Mouse (Mus musculus) limb, embryonic 11.5 days (tissue): ENCODE measurements around the gene Bnipl. TPM values are rescaled to one million over a fixed set of nuclear protein-coding genes. Genes with fewer than 3 reads are reported as not detected.

Experiments
- ATAC-seq: fragments of 200-750 bp; cut with Nextera tagmentation; 2 replicates; pipeline ENCODE4 v1.8.0; 2017; ENCODE audit warnings: low read depth; ENCODE audit not compliant: insufficient number of reproducible peaks, low FRiP score, low TSS enrichment
- DNase-seq: peaks from one replicate; pipeline ENCODE4 v3.0.0-alpha.2; 2015; ENCODE audit warnings: low spot score
- H3K27ac ChIP-seq: fragments of 300-500 bp; sonication (generic); replicated peaks from 2 replicates; pipeline ENCODE4 v1.5.1; 2014; ENCODE audit warnings: low read depth, mild to moderate bottlenecking, low read length
- H3K27me3 ChIP-seq: fragments of 300-500 bp; sonication (generic); 2 replicates; pipeline ENCODE4 v1.6.1; 2014; ENCODE audit warnings: mild to moderate bottlenecking, low read length, mixed read lengths; ENCODE audit not compliant: control insufficient read depth, insufficient read depth
- H3K36me3 ChIP-seq: fragments of 300-500 bp; sonication (generic); 2 replicates; pipeline ENCODE4 v1.6.1; 2014; ENCODE audit warnings: mild to moderate bottlenecking, low read length, moderate library complexity, mixed read lengths; ENCODE audit not compliant: control insufficient read depth, insufficient read depth
- H3K4me1 ChIP-seq: fragments of 300-500 bp; sonication (generic); 2 replicates; pipeline ENCODE4 v1.6.1; 2014; ENCODE audit warnings: low read length, mixed read lengths; ENCODE audit not compliant: control insufficient read depth, insufficient read depth
- H3K4me2 ChIP-seq: fragments of 300-500 bp; sonication (generic); 2 replicates; pipeline ENCODE4 v1.6.1; 2014; ENCODE audit warnings: low read depth, mild to moderate bottlenecking, moderate library complexity; ENCODE audit not compliant: severe bottlenecking
- H3K4me3 ChIP-seq: fragments of 300-500 bp; sonication (generic); 2 replicates; pipeline ENCODE4 v1.5.1; 2014; ENCODE audit warnings: low read depth, low read length
- H3K9ac ChIP-seq: fragments of 300-500 bp; sonication (generic); 2 replicates; pipeline ENCODE4 v1.6.1; 2014; ENCODE audit warnings: mild to moderate bottlenecking, low read length
- H3K9me3 ChIP-seq: fragments of 300-500 bp; sonication (generic); 2 replicates; pipeline ENCODE4 v1.6.1; 2016; ENCODE audit warnings: low read length; ENCODE audit not compliant: control insufficient read depth
- WGBS: fragments of 180-500 bp; shearing (Covaris S2); extraction: QIAGEN DNeasy Blood & Tissue Kit; methylation state at CpG from one replicate; pipeline ENCODE4 v1.1.7; 2014; 5-methylcytosine and 5-hydroxymethylcytosine counted together
- polyA plus RNA-seq: library from polyadenylated mRNA; unstranded; fragments of >200 nt; fragmentation: Nextera tagmentation; extraction: Ambion mirVana; gene quantifications from 2 replicates; pipeline ENCODE4 v1.2.1, GENCODE M21; 2014

Bnipl gene
- polyA plus RNA-seq, 1 experiment from 2014 or later, result 1.1 TPM

DNA sequence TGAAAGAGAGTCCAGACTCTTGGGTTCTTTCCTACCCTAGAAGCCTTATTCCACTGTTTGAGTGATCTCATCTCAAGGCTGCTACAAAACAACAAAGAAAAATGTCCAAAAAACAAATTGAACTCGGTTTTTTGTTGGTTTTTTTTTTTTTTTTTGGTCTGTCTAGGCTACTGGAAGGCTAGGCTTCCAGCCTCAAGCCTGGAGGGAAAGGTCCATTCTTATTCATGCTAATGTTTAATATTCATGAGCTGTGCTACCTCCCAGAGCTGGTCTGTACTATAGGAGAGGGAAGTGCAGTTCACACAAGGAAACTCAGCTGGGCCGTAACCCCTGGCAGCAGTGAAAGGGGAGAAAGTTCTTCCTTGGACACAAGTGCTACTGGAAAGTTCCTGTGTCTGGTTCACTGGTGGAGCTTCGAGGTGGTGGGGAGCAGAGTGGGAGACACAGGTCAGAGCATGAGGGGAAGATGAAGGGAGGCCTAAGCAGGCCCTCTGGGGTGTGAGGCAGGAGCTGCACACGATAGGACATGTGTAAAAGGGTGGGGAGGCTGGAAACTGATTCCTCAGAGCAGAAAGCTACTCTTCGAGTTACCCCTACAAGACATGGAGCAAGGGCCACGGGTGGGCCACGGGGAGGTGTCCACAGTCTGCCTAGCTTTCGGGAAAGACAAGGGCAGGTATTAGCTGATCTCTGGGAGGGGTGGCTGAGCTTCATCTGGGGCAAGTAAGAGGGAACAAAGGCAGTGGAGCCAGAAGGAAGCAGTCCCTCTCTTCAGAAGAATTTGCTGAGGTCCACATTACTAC is 20.3 kb downstream of the Bnipl start:
- H3K27ac ChIP-seq, result peak overlapping the region; percentile 82; the same call in 1 of the 2 replicates
- H3K4me2 ChIP-seq, result peak overlapping the region; percentile 83
- no peak for ATAC-seq
- 58% methylated on average over 8 of the region's 8 CpGs for WGBS
- no peaks in the 10 kb centered on the region for H3K27me3 ChIP-seq
- peak overlapping the region; percentile 89; the same call in 1 of the 2 replicates for H3K9ac ChIP-seq
- H3K9me3 ChIP-seq, result no peaks in the 10 kb centered on the region
- H3K4me1 ChIP-seq, result peaks cover 7% of the 10 kb centered on the region; the same call in 1 of the 2 replicates
- H3K4me3 ChIP-seq, result peak overlapping the region; percentile 94
- H3K36me3 ChIP-seq, result peaks cover 31% of the 10 kb centered on the region
- no peak for DNase-seq

DNA sequence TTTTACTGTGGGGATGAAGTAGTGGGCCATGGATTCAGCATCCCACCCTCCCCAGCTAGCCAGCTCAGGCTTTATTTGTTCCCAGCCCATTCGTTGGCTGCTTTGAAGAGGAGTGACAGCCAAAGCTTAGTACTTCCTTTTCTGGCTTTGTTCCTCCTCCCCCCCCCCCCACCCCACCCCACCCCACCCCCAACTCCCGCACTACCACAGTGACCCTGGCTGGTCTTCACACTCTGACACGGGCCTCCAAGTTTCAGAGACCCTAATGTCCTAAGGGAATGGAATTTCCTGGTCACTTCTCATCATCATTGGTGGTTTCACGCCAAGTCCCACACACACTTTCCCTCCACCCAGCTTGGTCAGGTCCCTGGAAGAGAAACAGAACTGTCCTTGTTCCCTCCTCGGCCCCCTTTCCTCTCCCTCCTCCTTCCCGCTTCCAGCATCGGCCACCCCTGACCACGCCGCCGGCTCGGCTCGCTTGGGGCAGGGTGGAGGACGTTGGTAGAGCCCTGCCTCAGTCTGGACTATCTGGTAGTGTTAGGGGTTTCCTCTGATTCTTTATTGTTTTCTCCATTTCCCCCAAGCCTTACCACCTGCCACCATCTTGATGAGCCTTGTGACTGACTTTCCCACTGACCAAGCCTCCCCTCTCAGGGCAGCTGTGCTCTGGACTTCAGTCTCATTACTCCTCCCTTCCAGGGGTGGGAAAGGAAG is 21.1 kb downstream of the Bnipl start:
- WGBS, result 6% methylated on average over 13 of the region's 13 CpGs
- no peaks in the 10 kb centered on the region for H3K9me3 ChIP-seq
- peaks cover 7% of the 10 kb centered on the region; the same call in 1 of the 2 replicates for H3K4me1 ChIP-seq
- peak overlapping the region; percentile 83 for H3K4me2 ChIP-seq
- no peaks in the 10 kb centered on the region for H3K27me3 ChIP-seq
- ATAC-seq, result no peak
- peak overlapping the region; percentile 94 for H3K4me3 ChIP-seq
- H3K9ac ChIP-seq, result peak overlapping the region; percentile 89
- DNase-seq, result peak; percentile 56
- peaks cover 28% of the 10 kb centered on the region for H3K36me3 ChIP-seq
- H3K27ac ChIP-seq, result peak overlapping the region; percentile 82; the same call in 1 of the 2 replicates

DNA sequence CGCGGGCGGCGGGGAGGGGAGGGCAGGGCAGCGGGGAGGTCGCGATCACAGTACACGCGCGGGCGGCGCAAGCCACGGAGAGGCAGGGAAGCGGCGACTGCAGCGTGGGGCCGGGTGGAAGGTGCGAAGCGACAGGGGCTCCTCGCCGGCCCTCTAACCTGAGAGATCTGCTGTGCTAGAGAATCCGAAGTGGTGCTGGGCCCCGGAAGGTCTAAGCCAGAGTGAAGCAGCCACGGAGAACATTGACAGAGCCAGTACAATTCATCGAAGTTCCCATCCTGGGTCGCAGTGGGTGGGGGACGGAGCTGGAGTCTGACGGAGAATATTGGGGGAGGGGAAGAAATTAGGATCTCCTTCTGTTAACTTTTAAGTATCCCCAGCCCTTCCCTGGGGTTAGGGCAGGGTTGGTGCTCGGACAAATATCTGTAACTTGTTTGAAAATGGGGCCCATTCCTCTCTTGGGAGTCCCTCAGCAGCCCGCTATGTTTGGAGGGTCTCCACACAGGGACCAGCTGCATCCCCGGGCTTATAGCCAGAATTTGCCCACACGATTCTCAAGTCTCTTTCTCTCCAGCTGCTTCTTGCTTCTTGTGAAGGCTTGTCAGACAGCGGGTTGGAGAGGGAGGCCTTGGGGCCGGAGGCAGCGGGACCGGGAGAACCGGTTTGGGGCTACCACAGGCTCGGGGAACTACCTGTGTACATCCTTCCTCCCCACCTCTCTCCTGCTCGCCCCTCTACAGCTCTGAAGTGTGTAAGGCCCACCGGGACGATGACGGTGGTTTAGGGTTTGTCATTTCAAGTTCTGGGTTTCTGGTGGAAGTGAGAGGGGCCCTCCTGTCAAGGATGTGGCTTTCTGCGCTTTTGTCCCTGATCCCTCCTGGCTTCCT is 21.9 kb downstream of the Bnipl start:
- peaks cover 10% of the 10 kb centered on the region; the same call in 1 of the 2 replicates for H3K4me1 ChIP-seq
- H3K4me2 ChIP-seq, result peak overlapping the region; percentile 83
- no peaks in the 10 kb centered on the region for H3K9me3 ChIP-seq
- peaks cover 24% of the 10 kb centered on the region for H3K36me3 ChIP-seq
- peak overlapping the region; percentile 94 for H3K4me3 ChIP-seq
- 0 out of 2 replicates have a peak, but pooled peaks have one; percentile 6 for ATAC-seq
- WGBS, result 1% methylated on average over 43 of the region's 43 CpGs
- peak; percentile 70 for DNase-seq
- H3K27me3 ChIP-seq, result no peaks in the 10 kb centered on the region
- peak overlapping the region; percentile 89 for H3K9ac ChIP-seq
- peak overlapping the region; percentile 82 for H3K27ac ChIP-seq

DNA sequence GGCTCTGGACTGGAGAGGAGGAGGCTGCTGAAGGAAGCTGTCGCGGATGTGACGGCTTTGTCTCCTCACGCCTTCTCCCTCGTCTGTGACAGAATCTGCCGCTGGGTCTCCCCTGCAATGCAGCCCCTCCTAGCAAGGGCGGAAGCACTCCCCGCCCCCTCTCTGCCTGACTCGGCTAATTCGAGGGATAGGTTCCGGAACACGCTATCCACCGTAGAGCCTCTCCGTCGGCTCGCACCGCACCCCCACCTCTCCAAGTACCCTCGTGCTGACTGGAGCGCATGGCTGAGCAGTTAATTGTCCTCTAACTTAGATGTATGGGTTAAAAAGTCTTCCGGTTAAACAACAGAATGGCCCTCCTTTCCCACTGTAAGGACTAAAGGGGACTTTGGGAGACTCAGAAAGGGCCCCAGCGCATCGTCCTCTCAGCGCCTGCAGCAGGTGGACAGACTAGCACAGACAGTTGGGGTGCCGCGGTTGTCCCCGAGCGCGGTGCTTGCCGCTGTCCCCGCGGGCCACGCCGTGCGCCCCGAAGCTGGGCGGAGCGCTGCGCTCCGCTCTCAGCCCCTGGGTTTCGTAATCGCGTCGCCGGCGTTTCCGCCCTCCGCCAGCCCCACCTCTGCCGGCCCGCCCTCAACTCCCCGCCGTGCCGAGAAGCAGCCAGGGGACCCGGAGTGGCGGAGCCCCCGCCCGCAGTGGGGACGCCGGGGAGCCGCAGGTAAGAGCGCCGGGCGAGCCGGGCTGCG is 22.7 kb downstream of the Bnipl start, which contains the start of gene Cdc42se1:
Gene Cdc42se1 (plus strand): TSS at position 585 of the 746 bp plus-strand sequence.
- H3K4me2 ChIP-seq, result peak within 1 kb of the TSS; percentile 83
- H3K4me3 ChIP-seq, result peak within 1 kb of the TSS; percentile 94
- H3K9ac ChIP-seq, result peak within 1 kb of the TSS; percentile 89
- WGBS, result under 1% methylated on average over 62 of the region's 64 CpGs
- no peaks in the 10 kb centered on the region for H3K9me3 ChIP-seq
- ATAC-seq, result peak; percentile 86
- peak within 1 kb of the TSS; percentile 82 for H3K27ac ChIP-seq
- peaks cover 16% of the 10 kb centered on the region for H3K36me3 ChIP-seq
- H3K4me1 ChIP-seq, result peaks cover 10% of the 10 kb centered on the region; the same call in 1 of the 2 replicates
- H3K27me3 ChIP-seq, result no peaks in the 10 kb centered on the region
- DNase-seq, result peak; percentile 89

DNA sequence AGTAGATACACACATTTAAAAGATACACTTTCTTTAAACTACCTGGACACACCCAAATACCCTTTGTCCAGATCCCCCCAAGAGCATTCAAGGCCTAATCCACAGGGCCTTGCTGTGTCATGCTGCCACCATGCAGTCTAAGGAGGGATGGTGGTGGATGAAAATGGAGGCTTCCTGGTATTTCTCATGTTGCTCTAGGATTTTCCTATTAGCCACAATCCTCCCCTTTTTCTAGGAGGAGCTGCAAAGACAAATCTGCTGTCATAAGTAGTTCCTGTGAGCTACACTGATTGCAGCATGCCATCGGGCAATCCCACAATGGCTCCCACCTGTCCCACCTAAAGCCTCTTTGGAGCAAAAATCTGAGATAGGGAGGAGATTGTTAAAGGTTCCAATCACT is 23.8 kb downstream of the Bnipl start:
- Histone ChIP-seq H3K9ac (peak overlapping the region; percentile 52), H3K4me3 (peak overlapping the region; percentile 94), H3K27me3 (no peaks in the 10 kb centered on the region), H3K4me2 (peak overlapping the region; percentile 83), H3K4me1 (peaks cover 10% of the 10 kb centered on the region; the same call in 1 of the 2 replicates), H3K36me3 (peaks cover 6% of the 10 kb centered on the region), H3K27ac (no peak overlapping the region), H3K9me3 (no peaks in the 10 kb centered on the region)
- DNase-seq (no peak), ATAC-seq (no peak)
- WGBS, result 50% methylated on average over 1 of the region's 1 CpGs

DNA sequence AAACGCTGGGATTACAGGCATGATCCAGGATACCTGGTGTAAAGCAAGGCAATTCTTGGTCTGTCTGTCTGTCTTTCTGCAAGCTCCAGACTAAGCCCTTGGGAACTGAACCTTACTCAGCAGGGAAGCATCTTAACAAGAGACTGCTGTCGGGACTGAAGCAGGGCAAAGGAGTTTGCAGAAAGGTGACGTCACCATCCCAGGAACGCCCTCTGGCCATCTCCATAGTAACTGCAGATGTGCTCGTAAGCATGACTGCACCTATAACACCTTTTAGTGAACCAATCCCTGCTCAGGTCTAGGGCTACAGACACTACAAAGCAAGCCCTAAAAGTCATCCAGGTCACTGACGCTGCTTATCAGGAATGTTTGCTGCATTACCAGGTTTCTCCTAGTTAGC is 26.7 kb downstream of the Bnipl start:
- Histone ChIP-seq H3K4me2 (no peak overlapping the region), H3K4me1 (0 out of 2 replicates have a peak, but pooled peaks cover 2% of the 10 kb centered on the region), H3K9me3 (no peaks in the 10 kb centered on the region), H3K4me3 (no peak overlapping the region), H3K36me3 (peaks cover 6% of the 10 kb centered on the region), H3K27ac (no peak overlapping the region), H3K9ac (no peak overlapping the region), H3K27me3 (no peaks in the 10 kb centered on the region)
- WGBS, result 28% methylated on average over 6 of the region's 6 CpGs
- ATAC-seq, result no peak
- DNase-seq, result peak; percentile 64

DNA sequence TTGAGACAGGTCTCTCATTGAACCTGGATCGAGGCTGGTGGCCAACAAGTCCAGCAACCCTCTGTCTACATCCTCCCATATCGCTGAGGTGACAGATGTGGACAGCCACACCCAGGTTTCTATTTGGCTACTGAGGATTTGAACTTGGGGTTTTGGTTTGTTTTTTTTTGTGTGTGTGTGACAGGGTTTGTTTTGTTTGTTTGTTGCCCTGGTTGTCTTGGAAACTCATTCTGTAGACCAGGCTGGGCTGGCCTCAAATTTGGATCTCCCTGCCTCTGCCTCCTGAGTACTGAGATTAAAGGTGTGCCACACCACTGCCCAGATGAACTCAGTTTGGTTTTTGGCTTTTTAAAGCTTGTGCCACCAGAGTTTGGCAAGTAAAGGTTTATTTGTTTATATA is 28.0 kb downstream of the Bnipl start:
- H3K27me3 ChIP-seq, result no peaks in the 10 kb centered on the region
- H3K4me2 ChIP-seq, result no peak overlapping the region
- H3K4me1 ChIP-seq, result 0 out of 2 replicates have a peak, but pooled peaks cover 2% of the 10 kb centered on the region
- WGBS, result 94% methylated on average over 2 of the region's 2 CpGs
- peaks cover 7% of the 10 kb centered on the region for H3K36me3 ChIP-seq
- H3K9me3 ChIP-seq, result no peaks in the 10 kb centered on the region
- ATAC-seq, result no peak
- H3K9ac ChIP-seq, result no peak overlapping the region
- no peak for DNase-seq
- H3K4me3 ChIP-seq, result no peak overlapping the region
- no peak overlapping the region for H3K27ac ChIP-seq
